Mouse (Mus musculus) 3T3-L1 (cell line): ENCODE measurements around the gene Tmem229a.

ENCODE experiments used
- DNase-seq: peaks from one replicate; pipeline ENCODE4 v3.0.0-alpha.2; 2015; ENCODE audit warnings: low read depth, low spot score

Gene Tmem229a

GRCm38 (mm10) chr6:24955946-24956585 lies at the start of gene Tmem229a:
Gene Tmem229a (minus strand): TSS chr6:24956297.
- DNase-seq: no peak

DNA sequence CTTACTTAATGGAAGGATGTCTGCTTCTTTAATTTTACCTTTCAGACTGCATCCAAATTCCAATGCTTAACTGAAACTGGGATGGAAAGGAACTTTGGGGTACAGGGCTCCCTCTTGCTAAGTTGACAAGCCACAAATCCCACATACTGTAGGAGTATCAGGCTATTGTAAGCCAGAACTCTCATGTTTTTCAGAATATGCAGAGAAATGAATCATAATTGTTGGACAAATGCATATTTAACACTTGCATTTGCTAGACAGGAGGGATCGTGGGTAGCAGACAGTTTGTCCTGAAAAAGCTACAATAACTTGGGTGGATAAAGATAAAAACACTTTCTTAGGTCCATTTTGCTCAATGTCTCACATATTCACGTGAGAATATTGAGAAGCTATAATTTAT lies 37.7 kb upstream of the Tmem229a start:
- no peak for DNase-seq

GRCm38 (mm10) chr6:24989836-24990235 lies 33.7 kb upstream of the Tmem229a start:
- no peak for DNase-seq

DNA sequence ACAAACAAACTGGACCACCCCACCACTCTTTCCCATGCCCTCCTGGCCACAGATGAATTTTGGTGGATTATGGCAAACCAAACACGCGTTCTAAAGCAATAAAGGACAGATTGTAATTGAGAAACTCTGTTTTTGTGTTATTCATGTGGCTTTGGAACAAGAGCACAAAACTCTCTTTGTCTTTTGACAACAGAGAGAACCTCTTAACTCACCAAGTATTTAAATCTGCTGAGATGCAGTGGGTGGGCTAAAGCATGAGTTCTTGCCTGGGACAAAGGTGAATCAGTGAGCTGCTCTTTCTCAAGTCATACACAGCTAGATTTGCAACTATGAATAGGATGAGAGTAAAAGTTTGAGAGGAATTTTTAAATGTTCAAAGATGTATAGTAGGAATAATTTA lies 20.1 kb upstream of the Tmem229a start:
- no peak for DNase-seq

DNA sequence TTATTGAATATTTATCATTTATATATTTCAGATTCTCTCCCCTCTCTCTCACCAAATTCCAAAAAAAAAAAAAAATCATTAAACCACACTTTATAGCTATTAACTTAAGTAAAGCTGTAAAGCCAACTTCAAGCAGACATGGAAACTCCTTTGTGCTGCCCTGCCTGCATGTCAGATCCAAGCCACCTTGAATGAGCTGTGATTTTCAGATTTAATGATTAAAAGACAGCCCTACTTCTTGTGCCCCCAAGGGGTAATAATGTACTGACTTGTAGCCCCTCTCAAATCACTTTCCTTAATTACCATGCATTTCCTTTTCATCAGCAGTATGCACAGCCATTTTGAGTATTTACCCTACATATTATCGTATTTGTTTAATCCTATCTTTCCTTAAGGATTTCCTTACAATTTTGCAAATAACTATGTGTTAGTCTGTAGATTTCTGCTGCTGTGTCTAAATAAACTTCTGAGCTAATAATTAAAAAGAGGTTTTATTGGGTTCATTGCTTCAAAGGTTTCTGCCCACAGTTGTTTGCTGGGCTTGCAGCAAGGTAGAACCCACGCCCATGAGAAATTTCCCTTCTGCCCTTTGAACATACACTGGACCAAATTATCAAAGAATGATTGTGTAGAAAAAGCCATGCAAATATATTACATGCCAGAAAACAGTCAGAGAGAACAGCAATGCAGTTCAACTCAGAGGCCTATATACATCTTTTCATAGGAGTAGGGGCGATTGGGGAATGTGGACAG lies 12.6 kb upstream of the Tmem229a start:
- DNase-seq: no peak

GRCm38 (mm10) chr6:24967726-24968125 lies 11.6 kb upstream of the Tmem229a start:
- DNase-seq: no peak

DNA sequence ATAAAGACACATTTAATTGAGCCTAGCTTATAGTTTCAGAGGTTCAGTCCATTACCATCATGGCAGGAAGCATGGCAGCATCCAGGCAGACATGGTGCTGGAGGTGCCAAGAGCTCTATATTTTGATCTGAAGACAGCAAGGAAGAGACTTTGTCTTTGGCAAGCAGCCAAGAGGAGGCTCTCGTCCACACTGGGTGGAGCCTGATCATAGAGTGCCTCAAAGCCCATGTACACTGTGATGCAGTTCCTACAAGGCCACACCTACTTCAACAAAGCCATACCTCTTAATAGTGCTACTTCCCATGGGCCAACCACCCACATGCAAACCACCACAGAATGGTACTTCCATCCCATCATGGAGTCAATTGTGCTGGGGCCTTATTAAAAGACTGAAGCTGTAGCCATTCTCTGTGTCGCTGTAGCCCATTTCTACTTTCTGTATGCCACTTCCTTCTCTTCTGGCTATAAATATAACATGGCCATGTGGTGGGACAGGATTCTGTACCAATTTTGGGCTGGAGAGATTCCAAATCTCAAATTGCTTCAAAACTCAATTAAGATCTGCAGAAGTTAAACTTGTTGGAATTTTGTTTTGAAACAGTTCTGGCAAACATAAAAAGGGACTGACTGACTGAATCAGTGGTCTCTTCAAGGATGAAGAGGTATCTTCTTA lies 10.0 kb upstream of the Tmem229a start:
- DNase-seq: no peak

- no peak for DNase-seq
Observed at GRCm38 (mm10) chr6:24963754-24964153, 7.7 kb upstream of the Tmem229a start.

DNA sequence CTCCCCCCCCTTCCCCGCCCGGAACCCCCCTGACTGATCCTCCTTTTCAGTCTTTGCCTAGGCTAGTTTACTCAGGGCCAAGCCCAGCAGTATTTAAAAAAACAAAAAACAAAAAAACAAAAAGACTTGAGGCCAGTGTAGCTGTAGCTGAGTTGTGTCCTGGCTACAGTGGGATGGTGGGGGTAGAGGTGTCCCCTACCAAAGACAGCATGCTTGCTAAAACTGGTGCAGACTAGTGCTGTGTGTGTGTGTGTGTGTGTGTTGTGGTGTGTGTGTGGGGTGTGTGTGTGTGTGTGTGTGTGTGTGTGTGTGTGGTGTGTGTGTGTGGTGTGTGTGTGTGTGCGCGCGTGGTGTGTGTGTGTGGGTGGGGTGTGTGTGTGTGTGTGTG lies 483 bp upstream of the Tmem229a start:
- DNase-seq: no peak

DNA sequence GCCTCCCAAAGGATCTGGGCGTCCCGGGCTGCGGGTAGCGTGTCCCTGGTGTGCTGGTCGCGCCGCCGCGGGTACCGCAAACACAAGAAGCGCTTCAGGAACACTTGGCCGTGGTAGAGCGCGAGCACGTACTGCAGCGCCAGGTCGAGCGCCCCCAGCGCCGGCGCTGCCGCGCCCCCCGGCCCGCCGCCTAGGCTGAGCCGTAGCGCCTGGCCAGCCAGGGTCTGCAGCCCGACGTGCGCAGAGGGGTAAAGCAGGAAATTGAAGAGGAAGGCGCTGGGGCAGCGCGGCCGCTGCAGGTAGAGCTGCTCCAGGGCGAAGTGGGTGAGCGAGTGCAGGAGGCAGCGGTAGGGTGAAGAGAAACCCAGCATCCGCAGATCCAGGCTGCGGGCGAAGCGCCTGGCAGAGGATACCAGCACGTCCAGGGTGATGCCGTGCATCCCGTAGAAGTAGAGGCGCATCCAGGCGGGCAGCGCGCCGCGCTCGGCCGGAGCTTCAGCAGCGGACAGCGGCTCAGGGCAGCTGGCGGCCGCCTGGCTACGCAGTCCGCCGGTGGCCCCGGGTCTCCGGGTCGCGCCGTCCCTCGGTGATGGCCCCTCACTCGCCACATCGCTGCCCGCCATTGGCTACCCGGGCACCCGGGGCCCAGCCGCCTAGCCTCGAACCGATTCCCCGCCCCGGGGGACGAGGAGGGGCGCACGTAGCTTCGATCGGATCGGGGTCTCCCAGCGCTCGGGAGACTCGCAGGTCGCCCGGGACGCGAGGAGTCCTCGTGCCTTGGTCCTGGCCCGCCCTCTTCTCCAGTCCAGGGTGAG lies 759 bp downstream of the Tmem229a start:
- DNase-seq: no peak

GRCm38 (mm10) chr6:24954126-24954525 lies 2.0 kb downstream of the Tmem229a start:
- no peak for DNase-seq

DNA sequence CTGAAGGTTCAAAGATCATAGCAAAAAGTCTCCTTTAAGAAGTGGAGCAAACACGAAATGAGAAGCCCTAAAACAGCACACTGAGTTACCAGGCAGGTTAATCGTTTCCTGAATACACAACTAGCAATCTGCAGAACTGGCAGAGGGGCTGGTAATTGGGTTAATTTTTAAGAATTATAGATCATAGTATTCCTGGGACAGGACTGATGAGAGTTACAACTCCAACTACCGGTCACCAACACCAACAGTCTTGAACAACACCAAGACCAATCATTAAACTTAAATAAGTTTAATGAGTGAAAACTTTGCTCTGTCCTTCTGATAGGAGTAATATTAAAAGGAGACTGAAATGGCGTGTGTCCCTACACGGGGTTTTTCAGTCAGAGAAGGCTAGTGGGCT lies 3.8 kb downstream of the Tmem229a start:
- no peak for DNase-seq

GRCm38 (mm10) chr6:24950669-24951068 lies 5.4 kb downstream of the Tmem229a start:
- DNase-seq: no peak

DNA sequence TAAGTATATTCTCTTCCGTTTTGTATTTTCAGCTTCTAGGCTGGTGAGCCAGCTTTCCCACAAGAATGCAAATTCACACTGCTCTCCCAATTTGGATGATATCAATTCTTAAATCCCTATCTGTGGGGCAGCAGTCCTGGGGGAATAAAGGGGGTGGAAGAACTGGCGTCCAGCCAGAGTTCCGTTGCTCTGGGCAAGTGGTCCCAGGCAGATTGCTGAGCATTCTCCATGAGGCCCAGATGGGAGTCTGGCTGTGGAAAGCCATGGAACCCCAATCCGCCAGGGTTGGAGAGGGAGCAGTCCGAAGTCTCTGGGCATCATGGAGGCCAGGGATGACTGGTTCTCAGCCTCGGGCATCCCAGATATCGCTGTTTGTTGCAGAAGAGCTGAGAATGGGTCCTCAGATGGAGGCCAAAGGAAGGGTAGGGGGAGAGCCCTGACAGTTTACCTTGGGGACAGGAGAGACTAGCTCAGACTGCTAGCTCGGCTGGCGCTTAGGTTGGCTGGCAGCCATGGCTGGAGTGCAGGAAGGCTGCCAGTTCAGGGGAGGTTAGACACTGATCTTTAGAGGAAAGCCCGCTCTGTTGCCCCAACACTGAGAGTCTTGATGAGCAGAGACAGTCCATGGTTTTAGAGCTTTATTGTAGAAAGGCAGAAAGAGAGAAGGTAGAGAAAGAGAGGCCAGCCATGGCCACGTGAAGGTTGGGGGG lies 30.9 kb downstream of the Tmem229a start:
- DNase-seq: no peak

GRCm38 (mm10) chr6:24913591-24913990 lies 42.5 kb downstream of the Tmem229a start:
- DNase-seq: no peak

- no peak for DNase-seq
Observed at GRCm38 (mm10) chr6:24910728-24911105, 45.4 kb downstream of the Tmem229a start.

DNA sequence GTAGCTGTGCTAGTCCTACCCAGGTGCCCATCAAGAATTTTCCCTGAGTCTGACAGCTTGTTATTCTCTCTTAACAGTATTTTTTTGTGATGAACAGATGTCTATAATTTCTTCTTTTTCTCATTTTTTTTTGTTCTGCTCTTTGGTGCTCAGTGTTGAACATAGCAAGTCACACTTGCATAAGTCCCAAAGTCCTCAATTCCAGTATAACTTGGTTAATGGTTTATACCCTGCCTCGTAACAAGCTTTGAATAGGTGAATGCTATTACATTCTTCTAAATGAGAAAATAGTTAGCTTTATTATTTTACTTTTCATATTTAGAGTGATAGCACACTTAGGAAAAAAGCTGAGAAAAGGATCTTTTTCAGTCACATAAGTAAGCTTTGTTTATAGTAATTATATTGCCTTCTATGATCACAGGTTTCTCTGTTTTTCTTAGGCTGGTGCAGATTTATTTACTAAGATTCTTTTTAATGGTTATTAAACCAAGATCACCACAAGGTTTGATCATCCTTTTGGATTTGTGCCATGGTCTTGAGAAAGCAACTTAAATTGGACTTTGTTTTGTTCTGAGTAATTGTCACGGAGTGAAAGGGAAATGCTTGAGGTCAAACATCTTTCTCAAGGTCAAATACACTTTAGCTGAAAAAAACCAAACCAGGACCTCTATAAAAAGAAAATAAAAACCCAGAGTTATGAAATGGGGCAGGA lies 45.9 kb downstream of the Tmem229a start:
- no peak for DNase-seq

- DNase-seq: no peak
Observed at GRCm38 (mm10) chr6:24907824-24908223, 48.3 kb downstream of the Tmem229a start.

DNA sequence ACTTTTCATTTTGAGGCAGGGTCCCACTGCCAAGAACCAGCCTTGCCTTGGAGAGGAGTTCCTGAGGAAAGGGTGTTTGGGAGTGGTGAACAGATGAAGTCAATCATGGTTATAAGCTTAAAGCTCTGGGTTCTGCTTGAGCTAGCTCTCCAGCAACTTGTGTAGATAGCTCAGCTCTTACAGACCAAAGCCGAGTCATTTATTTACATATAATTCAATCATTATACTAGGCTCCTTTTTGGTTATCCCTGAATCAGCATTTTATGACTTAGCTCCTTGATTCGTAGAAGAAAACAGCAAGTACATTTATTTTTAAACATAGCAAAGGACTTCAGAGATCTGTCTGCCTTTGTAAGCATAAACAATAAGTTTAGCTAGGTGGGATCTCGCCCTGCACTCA lies 51.0 kb downstream of the Tmem229a start:
- no peak for DNase-seq
